Mouse (Mus musculus) adrenal gland, adult 18-20 months (tissue): ENCODE data around the gene Pde1c. TPM values are rescaled to one million over a fixed set of nuclear protein-coding genes. Genes with fewer than 3 reads are reported as not detected.

ENCODE experiments used
- DNase-seq, 2 experiments: peaks; one replicate each; pipeline ENCODE4 v3.0.0; 2021 to 2022; ENCODE audit warnings: low spot score in 2 of 2
- total RNA-seq, 2 experiments: library from RNA; stranded (reverse); gene quantifications; 1 replicate in 1 of 2; 2 replicates in 1 of 2; pipeline ENCODE4 v1.2.3; 2021

The Pde1c gene
- total RNA-seq, 2 experiments from 2014 or later, result 0.19 to 0.23 TPM

DNA sequence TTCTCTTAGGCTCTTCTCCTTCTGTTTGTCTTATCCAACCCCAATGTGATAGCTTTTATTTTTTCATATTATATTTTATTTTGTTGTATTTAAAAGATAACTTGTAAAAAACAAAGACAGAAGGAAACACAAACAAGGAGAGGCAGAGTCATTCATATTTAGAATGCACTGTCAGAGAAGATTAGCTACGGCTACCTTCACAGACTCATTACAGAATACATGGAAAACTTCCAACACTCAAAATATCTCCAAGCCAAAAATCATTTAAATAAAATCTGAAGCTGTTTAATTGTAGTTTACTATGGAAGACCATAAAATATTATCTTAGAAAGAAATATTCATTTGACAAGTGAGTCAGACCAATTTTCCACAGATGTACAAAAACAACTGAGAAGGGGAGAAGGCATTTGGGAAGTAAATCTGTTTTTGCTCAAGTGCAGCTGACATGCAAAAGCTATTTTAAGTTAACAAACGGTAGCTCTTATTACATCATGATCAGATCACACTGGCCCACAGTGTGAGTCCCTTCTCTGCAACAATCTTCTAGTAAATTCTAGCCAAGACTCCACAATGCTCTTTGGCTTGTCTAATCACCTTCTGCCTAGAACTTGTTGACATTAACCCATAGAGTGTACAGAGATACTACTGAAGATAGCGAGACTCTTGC is 438.3 kb downstream of the Pde1c start:
- no peak for DNase-seq

DNA sequence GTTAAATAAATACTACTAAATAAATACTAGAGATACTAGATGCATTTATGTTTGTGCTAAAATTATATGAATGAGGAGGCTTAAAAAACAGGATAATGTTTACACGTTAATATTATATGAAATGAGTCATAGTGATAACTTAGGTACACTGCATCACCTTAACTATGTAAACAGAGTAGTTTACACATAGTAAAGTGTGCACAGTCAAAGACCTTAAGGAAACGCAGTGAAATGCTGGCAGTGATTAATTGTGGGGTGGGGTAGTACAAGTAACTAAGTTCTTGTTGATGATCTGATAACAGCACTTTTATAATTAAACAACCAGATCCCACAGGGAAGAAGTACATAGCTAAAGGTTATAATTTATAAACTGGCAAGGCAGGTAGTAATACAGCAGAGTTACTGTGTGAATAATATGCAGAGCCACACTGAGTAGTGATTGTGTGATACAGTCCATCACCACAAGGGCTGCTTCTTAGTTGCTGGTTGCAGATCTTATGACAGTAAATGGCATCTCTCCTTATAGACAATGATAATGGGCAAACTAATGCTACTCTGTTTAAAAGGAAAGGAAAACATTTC is 469.3 kb downstream of the Pde1c start:
- DNase-seq, result no peak

DNA sequence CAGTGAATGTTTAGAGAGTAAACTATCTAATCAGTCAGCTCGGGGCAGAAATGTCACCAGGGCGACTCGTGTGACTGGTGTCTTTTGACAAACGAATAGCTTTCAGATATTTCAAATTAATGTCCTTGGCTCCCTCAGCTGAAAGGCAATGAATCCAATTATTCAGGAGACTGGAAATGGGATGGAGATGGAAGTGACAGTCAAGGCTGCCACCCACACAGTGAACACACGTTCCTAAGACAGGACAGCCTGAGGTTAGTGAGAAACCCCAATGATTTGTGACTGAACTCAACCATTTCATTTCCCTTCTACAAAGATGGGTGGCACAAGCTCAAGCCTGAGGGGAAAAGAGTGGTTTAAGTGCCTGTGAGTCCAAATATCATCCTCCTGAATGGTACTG is 470.5 kb downstream of the Pde1c start:
- DNase-seq, result no peak

DNA sequence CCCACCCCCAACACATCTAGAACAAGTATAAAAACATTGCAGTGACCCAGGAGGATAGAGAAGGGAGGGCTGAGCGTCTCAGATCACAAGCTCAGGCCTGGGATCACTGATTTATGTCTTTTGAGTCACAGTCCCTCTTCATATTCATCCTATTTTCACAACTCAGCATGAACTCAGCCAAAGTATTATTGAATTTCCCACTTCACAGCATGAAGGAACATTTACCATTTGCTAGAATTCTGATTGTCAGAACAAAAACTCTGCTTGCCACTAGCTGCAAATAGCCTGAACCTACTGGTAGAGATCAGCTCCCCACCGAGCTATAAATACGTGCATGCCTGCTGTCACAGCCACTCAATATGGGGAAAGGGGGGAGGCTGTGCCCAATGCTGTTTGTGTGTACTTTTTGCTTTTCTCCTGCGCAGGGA is 492.5 kb downstream of the Pde1c start:
- DNase-seq, result no peak

DNA sequence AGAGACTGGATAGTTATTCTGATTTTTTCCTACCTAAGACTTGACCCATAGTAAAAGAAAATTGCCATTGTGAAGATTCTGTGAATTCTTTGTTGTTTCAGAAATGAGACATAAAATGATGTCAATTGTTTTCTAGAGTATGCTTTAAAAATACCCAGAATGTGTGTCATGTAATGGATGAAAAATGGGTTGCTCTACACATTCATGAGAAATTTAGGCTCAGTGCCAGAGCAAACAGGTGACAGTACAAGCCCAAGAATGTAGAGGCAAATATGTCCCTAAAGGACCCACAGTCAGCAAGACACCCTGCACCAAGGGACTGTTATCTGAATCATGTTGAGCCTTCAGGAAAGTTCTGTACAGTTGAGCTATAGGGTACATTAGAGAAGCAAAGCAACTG is 500.4 kb downstream of the Pde1c start:
- no peak for DNase-seq

DNA sequence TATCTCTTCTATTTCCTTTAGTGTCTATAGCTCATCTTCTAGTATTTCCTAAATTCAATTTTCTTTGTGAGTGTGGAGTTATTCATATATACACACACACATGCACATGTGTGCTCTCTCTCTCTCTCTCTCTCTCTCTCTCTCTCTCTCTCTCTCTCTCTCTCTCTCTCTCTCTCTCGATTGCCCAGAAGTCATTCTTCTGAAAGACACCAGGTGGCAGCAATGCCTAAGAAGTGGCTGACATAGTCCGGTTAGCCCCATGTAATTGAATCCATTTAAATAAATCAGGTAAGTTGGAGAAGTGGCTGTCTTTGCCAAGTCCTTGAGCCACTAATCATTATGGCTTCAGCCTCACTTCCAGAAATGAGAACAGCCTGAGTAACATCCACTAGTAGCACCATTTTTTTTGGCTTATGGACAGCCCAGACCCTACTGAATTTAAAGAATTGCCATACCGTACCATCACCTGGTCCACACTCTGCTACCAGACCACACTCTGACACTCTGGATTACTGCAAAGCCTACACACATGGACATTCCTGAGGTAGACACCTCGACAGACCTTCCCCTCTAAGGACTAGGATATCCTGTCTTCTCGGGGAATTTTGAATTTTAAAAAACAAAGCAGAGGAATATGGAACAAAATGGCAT is 502.1 kb downstream of the Pde1c start:
- peak in 1 of 2 experiments; percentile 10 for DNase-seq

DNA sequence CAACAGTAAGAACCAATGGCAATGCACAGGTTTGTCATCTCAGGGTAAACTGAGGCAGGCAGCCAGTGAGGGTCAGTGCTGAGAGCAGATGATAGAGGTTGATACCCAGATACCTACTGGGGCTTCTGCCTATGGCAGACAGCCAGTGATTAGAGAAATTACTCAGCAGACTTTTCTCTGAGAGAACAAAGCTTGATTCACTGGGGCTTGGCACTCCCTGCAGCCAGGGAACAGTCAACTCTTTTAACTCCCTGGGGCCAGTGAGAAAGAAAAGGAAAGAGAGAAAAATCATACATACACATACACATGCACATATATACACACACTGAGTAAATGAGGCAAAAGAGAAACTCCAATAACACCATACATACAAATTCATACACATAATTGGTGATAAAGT is 505.2 kb downstream of the Pde1c start:
- no peak for DNase-seq

DNA sequence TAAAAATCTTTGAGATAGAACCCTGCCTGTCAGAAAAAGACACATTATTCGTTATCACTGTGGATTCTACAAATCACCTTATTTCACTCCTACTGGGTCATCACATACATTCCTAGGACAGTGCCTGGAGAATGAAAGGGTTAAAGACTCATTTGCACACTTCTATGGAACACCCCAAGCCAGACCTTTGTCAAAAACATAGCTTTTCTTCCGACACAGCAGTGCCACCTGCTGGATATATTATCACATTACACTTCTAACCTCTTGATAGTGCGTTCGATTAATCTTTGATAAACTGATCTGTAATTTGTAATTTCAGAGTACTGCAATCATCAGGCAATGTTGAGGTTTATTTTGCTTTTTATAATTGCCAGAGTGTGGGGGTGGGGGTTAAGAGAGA is 519.8 kb downstream of the Pde1c start:
- peak in 1 of 2 experiments; percentile 4 for DNase-seq

DNA sequence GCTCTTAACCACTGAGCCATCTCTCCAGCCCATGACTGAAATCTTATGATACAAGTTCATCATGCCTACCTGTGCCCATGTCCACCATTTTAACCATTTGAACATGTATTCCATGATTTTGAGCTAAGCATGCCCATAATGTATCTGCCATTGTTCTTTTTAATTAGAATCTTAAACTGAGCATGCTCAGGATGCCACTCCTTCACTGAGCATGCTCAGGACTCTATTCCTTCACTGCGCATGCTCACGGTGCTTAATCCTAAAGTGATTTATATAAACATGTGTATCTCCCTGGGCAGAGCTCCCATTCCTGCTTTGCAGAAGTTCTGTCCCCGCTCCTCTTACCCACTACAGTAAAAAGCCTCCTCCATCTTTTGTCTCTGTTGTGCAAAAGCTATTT is 520.3 kb downstream of the Pde1c start:
- no peak for DNase-seq

DNA sequence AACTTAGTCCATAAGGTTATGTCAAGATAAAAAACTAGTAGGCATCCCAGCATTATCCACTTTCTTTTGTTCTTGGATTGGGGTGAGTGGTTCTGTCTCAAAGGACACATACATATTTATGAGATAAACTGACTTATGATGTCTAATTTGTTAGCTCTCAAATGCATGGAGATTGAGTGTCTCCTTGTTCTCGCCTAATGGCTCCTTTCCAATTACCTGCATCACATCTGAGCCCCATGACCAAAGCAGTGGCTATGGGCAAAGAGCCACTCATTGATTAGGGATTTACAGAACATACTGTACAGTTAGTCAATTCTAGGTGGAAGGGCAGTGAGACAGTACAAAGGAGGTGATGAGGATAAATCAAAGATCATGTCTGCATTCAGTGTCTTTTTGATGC is 524.2 kb downstream of the Pde1c start:
- no peak for DNase-seq

DNA sequence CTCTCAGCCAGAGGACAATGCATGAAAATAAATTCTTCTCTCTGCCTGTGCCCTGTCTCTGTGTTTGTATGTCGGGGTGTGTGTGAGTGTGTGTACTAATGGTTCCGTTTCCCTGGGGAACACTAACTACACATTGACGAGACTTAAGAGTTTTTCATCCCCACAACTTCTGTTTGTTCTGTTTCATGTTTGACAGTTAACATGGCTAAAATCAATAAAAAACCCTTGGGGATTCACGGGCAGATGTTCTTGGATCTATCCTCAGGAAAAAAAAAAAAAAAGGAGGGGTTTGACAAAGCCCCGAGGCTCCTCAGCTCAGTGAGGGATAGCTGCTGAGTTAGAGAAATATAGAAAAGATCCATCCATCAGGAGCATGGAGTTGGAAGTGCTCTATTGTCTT is 524.6 kb downstream of the Pde1c start:
- DNase-seq, result no peak

DNA sequence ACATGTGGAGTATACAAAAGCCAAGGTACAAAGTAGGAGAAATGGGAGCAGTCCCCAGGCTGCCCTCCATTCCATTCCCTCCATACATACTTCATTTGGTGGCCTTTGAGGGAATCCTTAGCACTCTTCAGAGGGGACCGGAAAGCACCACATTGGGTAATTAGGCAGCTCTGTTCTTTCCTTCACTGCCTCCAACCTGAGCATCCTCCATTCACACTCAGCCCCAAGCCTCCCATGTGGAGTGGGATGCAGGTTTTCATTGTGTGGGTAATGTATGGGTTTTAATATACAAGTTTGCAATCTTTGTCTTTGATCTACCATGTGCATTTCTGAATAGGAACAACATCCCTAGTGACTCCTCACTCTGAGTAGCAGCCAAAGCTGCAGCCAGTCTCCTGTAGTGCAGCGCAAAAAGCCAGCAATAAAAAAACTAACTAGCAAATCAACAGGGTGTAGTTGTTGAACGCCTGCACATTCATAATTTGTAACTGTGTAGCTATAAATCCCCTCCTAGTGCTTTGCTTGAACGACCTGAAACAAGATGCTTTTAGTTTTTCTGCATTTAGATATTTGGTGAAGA is 529.3 kb downstream of the Pde1c start:
- no peak for DNase-seq

DNA sequence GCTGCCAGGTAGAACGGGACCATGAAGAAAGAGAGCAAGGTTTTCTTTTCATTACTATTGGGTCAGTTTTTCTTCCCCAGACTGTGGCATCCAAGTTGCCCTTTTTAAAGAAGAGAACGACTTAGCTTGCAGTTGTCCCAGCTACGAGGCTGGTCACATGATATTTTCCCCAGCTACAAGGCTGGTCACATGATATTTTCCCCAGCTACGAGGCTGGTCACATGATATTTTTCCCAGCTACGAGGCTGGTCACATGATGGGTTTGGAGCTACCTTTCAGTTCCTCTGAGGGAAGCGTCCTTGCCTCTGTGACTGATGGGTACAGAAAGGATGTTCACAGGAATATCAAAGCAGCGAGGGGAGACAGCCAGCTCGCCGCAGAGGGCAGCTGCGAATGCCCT is 533.8 kb downstream of the Pde1c start:
- DNase-seq, result no peak

DNA sequence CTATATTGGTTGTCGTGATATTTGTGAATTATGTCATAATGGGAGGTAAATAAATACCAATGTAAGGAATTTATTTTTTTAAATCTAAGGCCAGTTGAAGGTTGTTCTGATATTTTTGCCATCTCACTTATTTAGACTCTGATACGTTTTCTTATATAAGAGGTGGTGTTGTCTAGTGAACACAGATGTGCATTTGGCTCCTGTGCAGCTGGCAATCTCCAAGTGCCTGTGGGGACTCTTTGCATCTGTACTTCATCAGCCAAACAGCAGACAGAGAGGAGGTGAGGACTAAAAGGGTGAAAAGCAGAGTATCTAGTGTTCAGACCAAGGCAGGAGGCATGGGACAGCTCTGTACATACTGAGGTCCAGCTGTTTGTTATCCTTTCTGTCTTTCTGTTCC is 536.7 kb downstream of the Pde1c start:
- no peak for DNase-seq

DNA sequence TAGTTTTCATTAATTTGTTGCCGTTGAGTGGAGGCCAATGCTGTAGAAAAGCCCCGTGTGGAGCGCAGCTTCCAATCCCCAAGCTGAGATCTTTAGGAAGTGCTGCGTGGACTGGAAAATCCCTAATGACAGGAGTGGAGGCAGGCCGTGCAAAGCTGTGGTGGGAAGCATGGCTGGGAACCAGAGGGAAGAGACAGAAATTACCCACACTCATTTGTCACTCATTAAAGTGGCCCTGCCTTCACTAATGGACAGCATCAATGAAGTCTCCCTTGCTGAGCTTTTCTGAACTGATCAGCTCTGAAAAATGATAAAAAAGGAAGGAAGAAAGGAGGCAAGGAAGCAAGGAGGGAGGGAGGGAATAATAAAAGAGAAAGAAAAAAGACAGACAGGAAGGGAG is 538.9 kb downstream of the Pde1c start:
- no peak for DNase-seq

DNA sequence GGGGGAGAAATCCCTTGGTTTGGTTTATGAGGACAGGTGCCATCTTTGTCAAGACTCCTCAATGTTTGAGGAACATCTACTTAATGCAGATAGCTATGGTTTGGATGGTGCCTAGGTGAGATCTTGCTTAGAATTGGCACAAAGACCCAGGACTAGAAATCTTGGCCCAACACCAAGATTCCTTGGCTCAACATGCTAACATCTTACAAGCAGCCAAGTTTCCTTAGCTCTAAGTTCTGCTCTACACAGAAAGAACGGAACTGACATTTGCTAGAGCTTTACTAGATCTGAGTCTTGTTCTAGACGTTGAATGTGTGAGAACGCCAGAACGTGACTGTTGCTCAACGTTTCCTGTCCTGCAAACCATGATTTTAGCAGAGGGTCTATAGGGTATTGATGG is 540.9 kb downstream of the Pde1c start:
- DNase-seq, result no peak

DNA sequence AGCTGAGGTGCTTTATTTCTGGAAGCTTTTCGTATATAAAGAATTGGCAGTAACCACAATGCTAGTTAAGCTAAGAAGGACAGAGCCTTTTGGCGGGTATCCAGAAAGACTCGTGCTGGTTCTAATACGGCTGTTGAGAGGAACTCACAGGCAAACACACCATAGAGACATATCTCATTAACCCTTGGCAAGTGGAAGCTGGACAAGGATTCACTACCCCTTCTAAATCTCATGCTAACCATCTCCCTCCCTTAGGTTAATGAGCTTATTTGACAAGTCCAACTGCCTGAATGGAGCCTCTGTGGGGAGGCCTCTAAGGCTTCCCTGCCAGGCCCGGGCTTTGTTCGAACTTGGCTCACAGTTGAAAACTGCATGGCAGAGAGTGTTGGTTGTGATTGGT is 541.6 kb downstream of the Pde1c start:
- DNase-seq, result no peak

DNA sequence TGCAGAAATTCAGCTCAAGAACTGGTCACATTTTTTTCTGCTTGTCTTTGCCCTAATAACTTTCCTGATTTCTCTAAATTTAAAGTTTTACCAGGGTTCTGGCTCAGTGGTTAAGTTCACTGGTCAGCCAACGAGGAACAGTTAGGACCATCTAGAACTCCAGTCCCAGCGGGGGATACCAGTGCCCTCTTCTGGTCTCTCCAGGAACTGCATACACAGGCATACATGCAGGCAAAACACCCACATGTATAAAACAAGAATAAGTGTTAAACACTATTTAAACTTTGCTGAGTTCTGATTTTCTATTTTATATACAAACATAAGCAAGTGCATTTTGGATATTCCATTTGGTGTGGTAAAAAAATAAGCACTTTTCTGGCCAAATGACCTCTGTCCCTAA is 543.4 kb downstream of the Pde1c start:
- no peak for DNase-seq
